Mouse (Mus musculus): ENCODE results near the gene C2cd2l.

GRCm38 (mm10) chr9:44342605-44343004 is 22.5 kb upstream of the C2cd2l start:
- no peak for TF ChIP-seq CTCF (IDR thresholded peaks at IDR 0.05; ENCODE audit: low read depth)
- no peak for TF ChIP-seq EP300 (optimal IDR thresholded peaks at IDR 0.05)

Measured in stomach, postnatal 0 days (tissue).